Mouse (Mus musculus) midbrain, postnatal 0 days (tissue): Measurements from ENCODE around the gene Rnf25. TPM values are rescaled to one million over a fixed set of nuclear protein-coding genes. Genes with fewer than 3 reads are reported as not detected.

Experiments
- ATAC-seq: fragments of 200-750 bp; cut with Nextera tagmentation; 2 replicates; pipeline ENCODE4 v1.8.0; 2017; ENCODE audit warnings: moderate number of reproducible peaks, mild to moderate bottlenecking, moderate TSS enrichment, moderate library complexity; ENCODE audit not compliant: low FRiP score
- DNase-seq: peaks from one replicate; pipeline ENCODE4 v3.0.0-alpha.2; 2015; ENCODE audit warnings: low spot score
- H3K27ac ChIP-seq: fragments of 300-500 bp; sonication (generic); 2 replicates; pipeline ENCODE4 v1.5.1; 2014; ENCODE audit warnings: low read depth, mild to moderate bottlenecking, low read length, mixed read lengths
- H3K27me3 ChIP-seq: fragments of 300-500 bp; sonication (generic); 2 replicates; pipeline ENCODE4 v1.6.1; 2014; ENCODE audit warnings: low read length, control low read depth, mixed read lengths; ENCODE audit not compliant: insufficient read depth
- H3K36me3 ChIP-seq: fragments of 300-500 bp; sonication (generic); 2 replicates; pipeline ENCODE4 v1.6.1; 2014; ENCODE audit warnings: low read length, control low read depth, mixed read lengths; ENCODE audit not compliant: insufficient read depth
- H3K4me1 ChIP-seq: fragments of 300-500 bp; sonication (generic); 2 replicates; pipeline ENCODE4 v1.6.1; 2014; ENCODE audit warnings: mild to moderate bottlenecking, control low read depth, antibody characterized with exemption, low read length, mixed read lengths; ENCODE audit not compliant: insufficient read depth
- H3K4me2 ChIP-seq: fragments of 300-500 bp; sonication (generic); 2 replicates; pipeline ENCODE4 v1.6.1; 2014; ENCODE audit warnings: low read depth, mild to moderate bottlenecking, low read length, mixed read lengths; ENCODE audit not compliant: poor library complexity, severe bottlenecking
- H3K4me3 ChIP-seq: fragments of 300-500 bp; sonication (generic); 2 replicates; pipeline ENCODE4 v1.5.1; 2014; ENCODE audit warnings: low read depth, mild to moderate bottlenecking, low read length, moderate library complexity
- H3K9ac ChIP-seq: fragments of 300-500 bp; sonication (generic); replicated peaks from 2 replicates; pipeline ENCODE4 v1.6.1; 2014; ENCODE audit warnings: mild to moderate bottlenecking, low read length, moderate library complexity, mixed read lengths; ENCODE audit not compliant: poor library complexity, severe bottlenecking
- H3K9me3 ChIP-seq: fragments of 300-500 bp; sonication (generic); 2 replicates; pipeline ENCODE4 v1.6.1; 2016; ENCODE audit warnings: low read length, control low read depth
- CTCF ChIP-seq: IDR thresholded peaks from 2 replicates; pipeline ENCODE4 v1.5.1; 2016; ENCODE audit warnings: antibody characterized with exemption, mild to moderate bottlenecking
- WGBS: fragments of 180-500 bp; shearing (Covaris S2); extraction: QIAGEN DNeasy Blood & Tissue Kit; methylation state at CpG from one replicate; pipeline ENCODE4 v1.1.7; 2014; 5-methylcytosine and 5-hydroxymethylcytosine counted together
- polyA plus RNA-seq: library from polyadenylated mRNA; unstranded; fragments of >200 nt; fragmentation: Nextera tagmentation; extraction: Ambion mirVana; gene quantifications from 2 replicates; pipeline ENCODE4 v1.2.1, GENCODE M21; 2015
- total RNA-seq: library from RNA; depleted of rRNA; stranded (reverse); fragments of >200 nt; gene quantifications from 2 replicates; pipeline ENCODE4 v1.2.3, GENCODE M21; 2014; rRNA removed

Rnf25 gene
- total RNA-seq (60.0 and 60.8 TPM in 2 replicates), polyA plus RNA-seq (51.3 and 54.0 TPM in 2 replicates)

DNA sequence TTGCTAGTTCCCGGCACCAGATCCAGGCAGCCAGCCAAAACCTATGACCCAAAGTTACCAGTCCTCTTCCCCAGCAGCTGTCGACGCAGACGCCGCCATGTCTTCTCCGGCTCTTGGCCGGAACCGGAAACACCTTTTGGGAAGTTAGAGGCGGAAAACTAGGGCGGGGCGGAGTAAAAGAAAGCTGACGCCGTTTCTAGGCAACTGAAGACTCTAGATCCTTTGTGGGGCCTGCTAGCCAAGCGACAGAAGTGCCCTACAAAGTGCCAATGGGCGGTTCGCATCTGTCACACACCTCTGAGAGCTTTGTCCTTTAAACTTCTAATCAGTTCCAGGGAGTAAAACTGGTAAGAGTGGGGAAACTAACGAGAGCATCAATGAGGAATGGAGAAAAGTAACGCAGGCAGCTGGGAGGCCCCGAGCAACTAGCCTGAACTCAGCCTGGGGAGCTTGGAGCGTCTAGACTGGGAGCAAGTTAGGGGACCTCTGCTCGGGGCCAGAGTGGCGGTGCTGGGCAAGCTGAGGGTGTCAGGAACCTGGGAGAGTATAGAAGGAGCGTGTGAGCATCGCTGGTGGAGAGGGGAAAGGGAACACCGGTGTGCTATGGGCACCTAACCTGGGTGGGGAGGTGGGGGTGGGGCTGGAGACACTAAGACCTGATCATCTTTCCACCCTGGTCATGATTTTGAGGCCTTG lies at the start of gene Rnf25, which contains the start of gene Stk36:
Gene Rnf25 (minus strand): TSS at position 131 of the 696 bp plus-strand sequence.
Gene Stk36 (plus strand): TSS at position 179 of the 696 bp plus-strand sequence.
- peak; percentile 84 for ATAC-seq
- H3K27me3 ChIP-seq = no peaks in the 10 kb centered on the region
- peak within 1 kb of the TSS; percentile 72 for H3K27ac ChIP-seq
- peak within 1 kb of the TSS; percentile 75 for H3K4me2 ChIP-seq
- H3K36me3 ChIP-seq = peaks cover 20% of the 10 kb centered on the region
- WGBS = 9% methylated on average over 25 of the region's 25 CpGs
- no peaks in the 10 kb centered on the region for H3K9me3 ChIP-seq
- H3K4me3 ChIP-seq = peak within 1 kb of the TSS; percentile 59
- peak; percentile 94 for DNase-seq
- H3K4me1 ChIP-seq = no peaks in the 10 kb centered on the region
- TF ChIP-seq CTCF = no peak
- H3K9ac ChIP-seq = peak within 1 kb of the TSS; percentile 71

DNA sequence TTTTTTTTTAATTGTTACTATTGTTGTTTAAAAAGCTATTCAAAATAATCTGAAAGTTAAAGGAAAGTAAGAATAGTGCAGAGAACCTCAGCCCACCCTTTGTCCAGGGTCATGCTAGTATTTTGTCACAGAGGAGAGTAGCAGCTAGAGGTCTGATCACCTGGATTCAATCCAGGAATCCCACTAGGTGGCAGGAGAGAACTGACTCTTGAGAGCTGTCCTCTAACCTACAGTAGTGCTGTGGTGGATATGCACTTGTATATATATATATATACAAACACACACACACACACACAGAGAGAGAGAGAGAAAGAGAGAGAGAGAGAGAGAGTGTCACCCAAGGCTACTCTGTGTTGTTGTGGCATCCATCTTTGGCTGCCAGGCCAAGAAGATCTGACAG lies 42.7 kb upstream of the Rnf25 start:
- H3K27me3 ChIP-seq = no peaks in the 10 kb centered on the region
- peak; percentile 73 for TF ChIP-seq CTCF
- no peak overlapping the region for H3K4me2 ChIP-seq
- no peaks in the 10 kb centered on the region for H3K9me3 ChIP-seq
- H3K4me3 ChIP-seq = no peak overlapping the region
- peak; percentile 66 for DNase-seq
- no peaks in the 10 kb centered on the region for H3K4me1 ChIP-seq
- no peaks in the 10 kb centered on the region for H3K36me3 ChIP-seq
- H3K9ac ChIP-seq = no peak overlapping the region
- H3K27ac ChIP-seq = no peak overlapping the region
- no peak for ATAC-seq

DNA sequence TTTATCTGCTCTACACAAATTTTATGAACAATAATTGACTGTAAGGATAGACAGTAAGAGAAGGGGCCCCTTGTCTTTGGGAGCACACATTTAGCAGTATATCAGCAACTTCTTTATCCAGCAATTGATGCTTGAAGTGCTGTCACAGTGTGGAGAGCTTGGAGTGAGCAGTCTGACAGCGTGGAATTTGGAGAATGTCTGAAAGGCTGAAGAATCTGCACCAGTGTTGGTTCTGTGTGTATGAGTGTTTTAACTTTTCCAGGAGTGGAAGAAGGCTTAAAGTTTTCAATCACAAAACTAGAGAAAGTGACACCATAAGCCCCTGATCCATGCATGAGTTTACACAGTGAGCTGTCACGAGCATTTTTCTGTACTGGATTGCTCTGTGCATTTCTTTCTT lies 42.3 kb upstream of the Rnf25 start:
- H3K27ac ChIP-seq = no peak overlapping the region
- H3K36me3 ChIP-seq = no peaks in the 10 kb centered on the region
- no peaks in the 10 kb centered on the region for H3K27me3 ChIP-seq
- ATAC-seq (no peak), DNase-seq (no peak)
- H3K4me1 ChIP-seq = no peaks in the 10 kb centered on the region
- no peak overlapping the region for H3K4me2 ChIP-seq
- WGBS = 79% methylated on average over 2 of the region's 2 CpGs
- TF ChIP-seq CTCF = no peak
- H3K9me3 ChIP-seq = no peaks in the 10 kb centered on the region
- no peak overlapping the region for H3K9ac ChIP-seq
- no peak overlapping the region for H3K4me3 ChIP-seq

DNA sequence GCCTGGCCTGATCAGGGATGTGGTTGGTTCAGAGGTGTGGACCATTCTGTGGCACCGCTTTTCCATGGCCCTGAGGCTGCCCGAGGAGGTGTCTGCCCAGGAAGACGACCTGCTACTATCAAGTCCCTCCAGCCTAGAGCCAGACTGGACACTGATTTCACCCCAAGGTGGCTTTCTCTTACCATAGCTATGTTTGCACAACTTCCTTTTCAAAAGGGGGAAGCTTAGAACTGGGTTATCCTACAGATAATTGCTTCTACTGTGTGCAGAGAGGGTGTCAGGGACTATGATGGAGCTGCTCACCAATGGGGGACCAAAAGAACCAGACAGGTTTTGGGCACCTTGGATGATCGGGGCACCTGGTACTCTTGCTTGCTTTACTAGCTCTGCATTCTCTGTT lies 31.5 kb upstream of the Rnf25 start:
- DNase-seq (no peak), ATAC-seq (no peak)
- TF ChIP-seq CTCF = no peak

DNA sequence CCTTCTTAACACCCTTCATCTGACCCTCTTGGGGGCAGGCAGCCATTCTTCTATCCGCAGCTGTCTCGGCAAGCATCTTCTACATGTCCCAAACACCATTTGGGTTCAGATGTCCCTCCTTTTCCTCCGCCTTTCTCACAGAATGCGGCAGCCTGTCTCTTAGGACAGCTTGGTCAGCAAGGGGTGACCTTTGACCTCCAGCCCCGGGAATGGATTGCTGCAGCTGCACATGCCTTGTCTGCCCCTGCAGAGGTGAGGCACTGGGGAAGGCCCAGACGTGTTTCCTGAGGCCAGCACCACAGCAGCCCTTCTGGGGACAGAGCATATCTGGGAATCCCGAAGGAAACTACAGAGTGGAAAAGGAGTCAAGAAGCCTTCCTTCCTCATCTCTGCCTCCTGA lies 26.8 kb upstream of the Rnf25 start:
- Histone ChIP-seq H3K27ac (no peak overlapping the region), H3K9me3 (no peaks in the 10 kb centered on the region), H3K4me3 (no peak overlapping the region), H3K4me2 (no peak overlapping the region), H3K9ac (no peak overlapping the region), H3K4me1 (no peaks in the 10 kb centered on the region), H3K36me3 (peaks cover 37% of the 10 kb centered on the region), H3K27me3 (no peaks in the 10 kb centered on the region)
- no peak for TF ChIP-seq CTCF
- DNase-seq (no peak), ATAC-seq (no peak)
- WGBS = 36% methylated on average over 7 of the region's 7 CpGs

More for the DNA sequence above, 31.5 kb upstream of the Rnf25 start:
- H3K4me1 ChIP-seq = no peaks in the 10 kb centered on the region
- H3K4me3 ChIP-seq = no peak overlapping the region
- no peak overlapping the region for H3K4me2 ChIP-seq
- H3K9ac ChIP-seq = no peak overlapping the region
- no peaks in the 10 kb centered on the region for H3K9me3 ChIP-seq
- no peaks in the 10 kb centered on the region for H3K27me3 ChIP-seq
- WGBS = 91% methylated on average over 4 of the region's 4 CpGs
- no peak overlapping the region for H3K27ac ChIP-seq
- peaks cover 45% of the 10 kb centered on the region for H3K36me3 ChIP-seq

DNA sequence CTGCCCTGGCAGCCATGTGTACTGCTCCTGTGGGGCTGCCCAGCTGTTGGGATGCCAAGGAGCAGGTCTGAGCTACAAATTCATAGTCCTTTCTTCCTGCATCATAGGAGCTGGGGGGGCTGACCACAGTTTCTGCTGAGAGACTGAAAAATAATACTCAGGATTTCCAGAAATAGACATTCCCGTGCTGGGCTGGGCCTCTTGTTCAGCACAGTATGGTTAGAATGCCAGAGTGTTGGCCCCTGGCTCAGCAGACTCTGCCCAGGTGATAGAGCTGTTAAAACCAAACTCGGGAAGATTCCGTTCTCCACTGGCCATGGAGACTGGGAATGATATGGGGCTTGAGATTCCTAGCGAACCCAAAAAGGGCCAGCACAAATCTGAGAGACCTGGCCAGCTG lies 24.9 kb upstream of the Rnf25 start:
- H3K27ac ChIP-seq = no peak overlapping the region
- peaks cover 35% of the 10 kb centered on the region for H3K36me3 ChIP-seq
- 88% methylated on average over 4 of the region's 4 CpGs for WGBS
- no peaks in the 10 kb centered on the region for H3K9me3 ChIP-seq
- ATAC-seq = no peak
- H3K4me3 ChIP-seq = no peak overlapping the region
- H3K27me3 ChIP-seq = no peaks in the 10 kb centered on the region
- TF ChIP-seq CTCF = no peak
- H3K4me2 ChIP-seq = no peak overlapping the region
- no peak for DNase-seq
- no peak overlapping the region for H3K9ac ChIP-seq
- no peaks in the 10 kb centered on the region for H3K4me1 ChIP-seq
